Mouse (Mus musculus) erythroblast, adult 5-6 weeks (primary cell): ENCODE results near the gene Gm13090. TPM values are rescaled to one million over a fixed set of nuclear protein-coding genes. Genes with fewer than 3 reads are reported as not detected.

Source experiments
- ATAC-seq: replicated peaks from 2 replicates; pipeline ENCODE4 v1.8.0; 2016; ENCODE audit warnings: moderate number of reproducible peaks, mild to moderate bottlenecking, moderate TSS enrichment, inconsistent platforms; ENCODE audit not compliant: poor library complexity, low FRiP score, severe bottlenecking
- total RNA-seq, 2 experiments: library from RNA; stranded (forward) in 1 of 2; stranded (reverse) in 1 of 2; fragments of 150-400 nt in 1 of 2; fragments of 200-764, 138-1000 nt in 1 of 2; gene quantifications; 2 replicates each; pipeline versions ENCODE4 v1.2.3 to v1.2.4; 2015 to 2017; ENCODE audit warnings: low replicate concordance in 2 of 2

Gene Gm13090
- total RNA-seq, 2 experiments from 2014 or later, result not detected

DNA sequence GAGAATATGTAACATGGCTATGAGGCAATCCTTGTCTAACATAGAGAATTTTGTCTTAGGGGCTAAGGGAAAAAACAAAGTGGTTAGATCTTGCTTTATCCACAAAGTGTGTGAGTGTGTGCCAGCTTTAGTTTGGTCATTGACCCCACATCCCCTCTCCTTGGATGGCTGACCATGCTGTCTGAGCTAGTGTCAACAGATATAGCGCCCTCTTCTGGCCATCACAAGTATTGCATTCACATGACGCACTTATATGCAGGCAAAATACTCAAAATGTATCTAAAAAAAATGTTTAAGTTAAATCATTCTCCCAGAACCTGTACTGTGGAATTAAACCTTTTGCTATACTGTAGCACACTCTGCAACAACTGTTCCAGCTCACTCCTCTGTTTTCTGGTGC, 5.8 kb downstream of the Gm13090 start:
- peak; percentile 62; the same call in 1 of the 2 replicates for ATAC-seq

DNA sequence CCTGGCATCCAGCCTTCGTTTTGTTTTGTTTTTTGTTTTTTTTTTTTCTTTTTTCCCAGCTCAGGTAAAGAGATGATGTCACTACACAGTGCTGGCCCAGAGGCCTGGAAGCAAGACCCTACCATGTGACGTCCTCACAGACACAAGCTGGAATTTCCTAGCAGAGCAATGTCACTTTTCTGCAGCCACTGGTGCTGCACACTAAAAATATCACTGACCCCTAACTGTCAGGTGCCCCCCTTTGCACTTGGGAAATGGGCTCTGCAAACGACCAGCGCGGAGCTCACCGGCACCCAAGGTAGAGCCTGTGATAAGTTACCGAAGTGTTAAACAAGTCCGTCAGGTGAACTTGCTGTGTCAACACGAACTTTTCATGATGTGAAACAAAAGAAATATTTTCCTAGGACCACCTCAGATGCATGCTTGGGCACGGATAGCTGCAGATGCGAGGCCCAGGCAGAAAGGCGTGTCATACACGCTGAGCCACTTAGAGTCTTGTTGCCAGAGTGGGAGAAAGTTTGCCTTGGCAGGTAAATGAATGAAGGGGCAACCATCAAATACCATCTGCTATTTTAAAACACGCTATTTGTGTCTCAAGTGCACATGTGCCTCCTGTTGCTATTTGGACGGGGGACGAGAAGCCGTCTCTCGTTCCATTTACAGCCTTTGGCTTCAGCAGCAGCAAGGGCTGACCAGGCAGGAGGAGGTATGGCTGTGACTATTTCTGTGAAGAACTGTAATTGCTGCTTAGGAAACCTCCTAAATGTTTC, 7.1 kb downstream of the Gm13090 start:
- ATAC-seq, result no peak

DNA sequence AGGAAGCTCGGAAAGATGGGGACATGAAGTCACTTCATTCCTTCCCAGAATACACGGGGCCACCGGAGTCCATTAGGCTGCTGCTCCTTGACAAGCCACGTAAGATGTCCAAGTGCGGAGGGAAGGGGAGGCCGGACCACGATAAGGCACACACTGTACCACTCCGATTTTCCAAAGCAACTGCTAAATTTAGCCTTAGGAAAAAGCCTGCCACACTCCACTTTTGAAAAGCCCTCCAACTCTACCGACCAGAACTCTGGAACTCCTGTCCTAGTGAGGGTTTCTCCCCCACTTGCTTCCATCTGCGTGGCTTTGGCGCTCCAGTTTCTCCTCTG, 7.7 kb downstream of the Gm13090 start:
- no peak for ATAC-seq

DNA sequence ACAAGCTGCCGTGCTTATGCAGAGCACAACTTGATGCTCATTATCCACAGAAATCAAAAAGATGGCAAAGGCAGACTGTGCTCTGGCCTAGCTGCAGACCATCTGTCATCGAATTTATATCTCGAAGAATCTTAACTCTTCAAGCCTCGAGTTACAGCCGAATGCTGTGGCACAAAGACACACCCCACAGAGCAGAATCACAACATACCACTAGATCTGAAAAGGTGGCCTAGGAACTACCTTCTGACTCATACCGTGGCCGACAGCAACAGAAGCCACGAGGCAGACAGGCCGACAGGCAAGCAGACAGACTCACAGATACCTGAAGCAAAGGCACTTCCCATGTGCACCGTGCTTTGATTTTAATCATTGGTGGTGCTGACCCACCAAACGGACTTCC, 14.3 kb downstream of the Gm13090 start:
- ATAC-seq, result no peak

DNA sequence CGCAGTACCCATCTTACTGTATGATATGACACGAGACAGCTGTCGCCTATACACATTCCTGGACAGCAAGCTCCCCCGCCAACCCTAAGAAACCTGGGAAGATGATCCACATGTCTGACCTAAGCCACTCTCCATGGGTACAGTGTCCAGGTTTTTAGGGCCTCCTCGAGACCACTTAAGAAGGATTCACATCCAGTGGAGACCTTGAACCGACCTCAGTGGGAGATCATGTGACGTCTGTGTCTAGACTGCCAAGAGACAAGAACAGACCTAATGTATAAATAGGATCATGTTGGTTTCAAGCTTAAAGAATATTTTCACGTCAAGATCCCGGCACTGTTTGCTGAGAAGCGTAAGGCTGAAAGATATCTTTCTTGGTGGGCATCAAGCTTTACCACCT, 14.8 kb downstream of the Gm13090 start:
- ATAC-seq, result no peak

DNA sequence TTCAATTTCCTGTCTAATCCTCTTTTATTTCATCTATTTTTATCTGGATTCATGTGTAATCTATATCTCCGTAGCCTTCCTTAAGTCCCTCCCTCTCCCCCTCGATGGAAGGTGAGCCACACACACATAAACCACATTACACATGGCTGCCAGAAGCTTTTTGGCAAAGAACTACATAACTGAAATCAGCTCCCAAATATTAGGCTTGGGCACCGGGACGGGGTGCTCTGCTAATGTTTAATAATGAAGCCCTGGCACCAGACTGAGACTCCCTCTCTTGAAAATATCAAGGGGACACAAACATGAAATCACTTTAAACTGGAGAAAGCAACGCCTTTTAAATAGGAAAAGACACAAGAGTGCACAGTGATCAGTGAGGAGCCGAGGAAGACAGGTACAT, 16.5 kb downstream of the Gm13090 start:
- ATAC-seq, result no peak

DNA sequence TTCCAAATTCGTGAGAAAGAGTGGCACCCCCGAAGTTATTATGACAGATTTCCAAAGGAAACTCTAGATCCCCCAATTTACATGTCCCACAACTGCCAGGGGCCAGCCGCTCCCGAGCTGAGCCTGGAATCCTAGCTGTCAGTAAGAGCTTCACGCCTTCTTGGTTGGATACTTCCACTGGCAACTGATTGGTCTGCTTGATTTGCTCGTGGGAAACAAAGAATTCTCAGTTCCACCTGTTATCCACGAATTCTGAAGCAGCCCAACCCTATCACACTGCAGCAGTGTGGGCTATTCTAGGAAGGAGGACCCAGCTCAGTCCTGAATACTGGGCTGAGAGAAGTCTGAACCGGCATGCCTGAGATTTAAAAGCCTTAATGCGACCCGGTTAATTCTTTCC, 17.1 kb downstream of the Gm13090 start:
- ATAC-seq, result no peak

DNA sequence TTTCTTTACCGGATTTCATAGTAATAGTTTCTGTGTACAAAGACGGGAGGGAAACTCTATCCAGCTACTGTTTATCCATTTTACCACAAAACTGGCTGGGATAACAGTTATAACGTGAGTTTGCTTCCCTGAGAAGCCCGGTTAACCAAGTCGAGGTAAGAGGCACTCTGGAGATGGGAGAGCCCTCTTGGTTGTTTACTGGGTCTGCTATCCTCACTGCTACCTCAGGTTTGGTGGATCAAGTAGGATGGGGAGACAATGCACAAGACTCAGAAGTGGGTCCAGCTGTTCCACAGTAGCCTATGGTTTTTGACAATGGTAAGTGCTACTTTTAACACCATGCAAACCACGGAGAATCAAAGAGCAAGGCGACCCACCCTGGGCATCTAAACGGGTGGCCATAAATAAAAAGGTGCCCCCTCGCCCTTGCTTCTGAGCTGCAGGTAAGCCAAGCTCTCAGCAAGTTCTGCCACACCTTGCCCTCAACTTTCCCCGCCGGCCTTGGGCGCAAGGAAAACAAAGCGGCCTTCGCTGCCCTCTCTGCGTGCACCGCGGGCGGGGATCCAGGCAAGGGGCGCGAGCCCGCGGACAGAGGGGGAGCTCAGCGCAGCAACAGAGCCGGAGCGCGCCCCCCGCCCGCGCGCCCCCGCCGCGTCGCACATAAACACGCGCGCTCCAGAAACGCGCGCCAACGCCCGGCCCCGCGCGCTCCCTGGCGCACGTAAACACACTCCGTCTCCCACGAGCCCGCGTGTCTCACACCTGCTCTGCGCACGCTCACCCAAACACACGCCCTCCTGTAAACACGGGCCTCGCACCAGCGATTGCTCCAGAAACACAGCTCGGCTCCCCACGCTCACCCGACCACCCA, 18.0 kb downstream of the Gm13090 start:
- no peak for ATAC-seq

DNA sequence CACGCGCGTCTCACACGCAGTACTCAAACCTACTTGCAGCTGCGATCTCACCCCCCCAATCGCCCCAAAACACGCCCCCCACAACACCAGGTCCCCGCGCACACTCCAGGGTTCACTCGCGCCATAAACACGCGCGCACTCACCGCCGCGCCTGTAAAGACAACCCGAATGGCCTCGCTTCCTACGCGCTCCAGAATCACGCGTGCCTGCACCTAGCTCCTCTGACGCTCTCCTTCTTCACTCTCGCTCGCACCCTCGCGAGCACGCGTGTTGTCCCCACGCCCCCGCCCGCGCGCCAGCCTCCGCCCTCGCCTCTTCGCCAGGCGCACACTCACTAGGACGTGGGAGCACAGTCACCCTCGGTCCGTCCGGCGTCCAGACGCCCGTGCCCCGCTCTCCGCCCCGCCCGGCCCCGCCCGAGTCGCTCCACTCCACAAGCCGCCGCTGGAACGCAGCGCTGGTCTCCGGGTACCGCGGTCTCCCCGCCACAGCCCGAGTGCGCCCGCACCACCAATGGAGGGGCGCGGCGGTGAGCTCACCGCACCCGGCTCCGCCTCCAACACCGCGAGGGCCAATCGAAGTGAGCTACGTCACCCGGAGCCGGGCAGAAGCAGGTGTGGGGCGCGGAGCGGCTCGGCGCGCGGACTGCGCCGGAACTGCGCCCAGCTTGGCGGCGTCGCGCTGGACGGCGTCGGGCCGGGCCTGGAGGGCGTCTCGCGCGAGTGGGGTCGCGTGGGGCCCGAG, 18.8 kb downstream of the Gm13090 start:
- ATAC-seq, result no peak

DNA sequence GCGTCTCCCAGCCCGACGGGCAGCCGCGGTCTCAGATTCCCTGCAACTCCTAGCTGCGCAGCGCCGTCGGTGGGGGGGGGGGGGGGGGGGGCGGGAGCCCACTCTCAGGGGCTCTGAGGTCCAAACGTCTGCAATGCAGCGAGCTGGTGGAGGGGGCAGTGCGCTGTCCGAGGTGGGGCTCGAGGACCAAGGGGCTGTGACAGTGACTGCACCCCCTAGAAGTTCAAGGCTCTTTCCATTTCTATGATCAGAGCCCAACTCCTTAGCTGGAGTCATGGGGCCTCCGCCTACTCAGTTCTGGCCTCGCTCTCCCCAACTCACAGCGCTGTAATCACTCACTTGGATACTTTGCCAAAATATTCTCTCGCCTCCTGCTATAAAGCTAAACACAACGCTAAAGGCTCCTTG, 19.5 kb downstream of the Gm13090 start:
- ATAC-seq, result no peak

DNA sequence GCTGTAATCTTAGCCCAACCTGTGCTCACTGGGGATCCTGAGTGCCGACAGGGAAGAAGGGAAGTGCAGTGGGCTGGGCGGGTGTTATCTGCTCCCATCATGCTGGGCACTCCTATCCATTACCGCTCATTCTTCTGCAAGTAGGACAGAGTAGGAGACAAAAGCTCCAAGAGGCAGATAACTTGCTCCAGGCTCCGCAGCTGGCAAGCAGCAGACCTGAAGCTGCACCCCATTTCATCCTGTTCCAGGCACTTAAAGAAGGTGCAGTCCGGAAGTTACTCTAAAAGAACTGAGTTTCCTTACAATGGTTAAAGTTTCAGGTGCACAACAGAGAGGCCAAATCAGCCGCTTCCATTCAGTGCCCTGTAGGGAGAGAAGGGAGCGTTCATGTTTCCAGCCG, 21.9 kb downstream of the Gm13090 start:
- no peak for ATAC-seq

DNA sequence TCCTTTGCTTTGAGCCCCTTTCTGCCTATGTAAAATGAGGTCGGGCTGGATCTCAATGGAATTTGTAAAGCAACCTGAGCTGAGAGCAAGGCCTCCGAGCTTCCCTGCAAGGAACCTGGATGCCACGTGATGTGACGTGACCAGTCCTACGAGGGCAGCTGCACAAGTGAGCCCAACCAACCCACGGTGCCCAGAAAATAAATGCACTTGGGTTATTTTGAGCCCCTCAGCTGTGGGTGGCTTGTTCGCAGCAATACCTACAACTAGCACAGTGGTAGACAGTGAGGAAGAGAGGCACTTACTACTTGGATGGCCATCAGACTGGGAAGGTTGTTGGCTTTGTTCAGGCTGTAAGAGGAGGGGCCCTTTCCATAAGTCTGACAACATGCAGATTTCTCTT, 25.2 kb downstream of the Gm13090 start:
- no peak for ATAC-seq

DNA sequence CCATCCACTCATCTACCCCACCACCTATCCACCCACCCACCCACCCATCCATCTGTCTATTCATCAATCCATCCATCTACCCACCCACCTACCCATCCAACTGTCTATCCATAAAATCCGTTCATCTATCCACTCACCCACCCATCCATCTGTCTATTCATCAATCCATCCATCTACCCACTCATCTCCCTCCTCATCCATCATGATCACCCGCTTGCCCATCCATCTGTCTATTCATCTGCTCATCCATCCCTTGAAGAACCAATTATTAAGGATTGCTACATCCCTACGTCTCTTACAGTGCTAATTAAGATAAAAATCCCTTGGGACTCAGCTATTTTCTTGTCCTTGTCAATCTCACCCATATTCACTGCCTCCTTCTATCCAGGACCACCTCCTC, 29.5 kb downstream of the Gm13090 start:
- ATAC-seq, result no peak

DNA sequence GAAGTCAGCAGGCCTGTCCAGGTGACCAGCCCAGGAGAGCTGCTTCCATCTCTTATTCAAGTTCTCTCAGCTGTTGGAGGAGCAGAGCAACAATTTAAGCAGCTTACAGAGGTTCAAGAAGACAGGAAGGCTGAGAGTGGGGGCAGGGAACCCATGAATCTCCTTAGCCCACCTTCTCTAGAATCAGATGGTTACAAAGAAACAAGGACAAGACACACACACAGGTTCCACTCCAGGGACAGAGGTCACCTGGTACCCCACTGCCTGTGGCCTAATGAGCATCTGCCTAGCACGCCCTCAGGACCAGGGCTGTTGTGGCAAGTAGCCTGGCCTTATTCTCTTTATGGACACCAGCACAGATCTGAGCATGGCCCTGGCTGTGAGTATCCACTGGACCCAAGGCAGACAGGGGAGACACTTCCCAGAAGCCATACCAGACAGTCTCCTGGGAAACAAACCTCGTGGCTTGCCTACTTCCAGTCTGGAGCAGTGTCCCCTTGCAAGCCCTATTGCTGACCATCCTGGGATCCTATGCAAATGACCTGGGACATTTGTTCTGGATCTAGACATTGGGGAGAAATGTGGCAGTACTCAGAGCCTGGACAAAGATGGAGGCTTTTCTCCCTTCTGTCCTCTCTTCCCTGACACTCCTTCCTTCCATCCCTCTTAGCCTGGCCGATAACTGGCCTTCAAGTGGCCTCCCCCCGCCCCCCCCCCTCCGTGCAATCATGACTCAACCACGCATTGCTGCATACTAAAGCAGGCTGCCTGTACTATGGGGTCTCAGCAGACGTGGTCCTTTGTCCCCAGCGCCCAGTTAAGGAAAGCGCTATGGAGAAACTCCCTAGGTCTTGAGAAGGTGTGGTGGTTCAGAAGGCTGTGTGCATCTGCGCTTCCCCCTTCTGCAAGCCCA, 38.5 kb downstream of the Gm13090 start:
- ATAC-seq, result no peak

DNA sequence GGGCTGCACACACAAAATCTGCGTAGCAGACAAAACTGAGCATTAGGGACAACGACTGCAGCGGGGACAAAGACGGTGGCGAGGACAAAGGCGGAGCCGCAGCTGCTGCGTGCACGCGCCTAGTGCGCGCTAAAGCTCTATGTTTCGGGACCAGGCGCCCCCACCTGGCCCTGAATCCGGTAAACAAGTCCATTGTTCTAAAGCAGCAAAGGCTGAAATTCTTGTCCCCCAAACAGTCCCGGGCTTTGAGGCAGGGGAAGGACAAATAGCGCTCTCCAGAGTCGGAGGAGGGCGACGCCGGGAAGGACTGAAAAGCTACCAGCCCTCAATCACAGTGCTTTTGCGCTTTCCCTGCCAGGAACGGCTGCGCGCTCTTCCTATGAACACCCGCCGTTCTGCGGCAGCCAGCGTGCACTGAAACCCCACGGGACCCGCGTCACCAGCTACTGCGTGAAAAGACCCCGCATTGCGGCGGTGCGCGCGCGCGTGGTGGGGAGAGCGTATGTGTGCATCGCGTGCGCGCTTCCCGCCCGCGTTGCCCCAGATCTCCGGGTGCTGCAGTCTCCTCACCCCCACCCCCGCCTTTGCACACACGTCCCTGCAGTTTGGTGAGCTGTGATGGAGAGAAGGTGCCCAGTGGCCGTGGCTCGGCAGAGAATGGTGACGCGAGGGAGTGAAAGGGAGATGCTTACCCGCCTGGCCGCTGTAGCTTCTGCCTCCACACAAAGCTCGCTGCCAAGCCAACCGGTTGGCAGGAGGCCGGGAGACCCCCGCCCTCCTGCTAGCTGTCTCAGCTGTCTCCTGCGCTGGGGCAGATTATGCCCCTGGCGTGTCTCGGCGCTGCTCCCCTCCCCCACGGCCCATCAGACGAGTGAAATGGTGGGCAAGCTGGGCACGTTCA, 39.5 kb downstream of the Gm13090 start:
- no peak for ATAC-seq

DNA sequence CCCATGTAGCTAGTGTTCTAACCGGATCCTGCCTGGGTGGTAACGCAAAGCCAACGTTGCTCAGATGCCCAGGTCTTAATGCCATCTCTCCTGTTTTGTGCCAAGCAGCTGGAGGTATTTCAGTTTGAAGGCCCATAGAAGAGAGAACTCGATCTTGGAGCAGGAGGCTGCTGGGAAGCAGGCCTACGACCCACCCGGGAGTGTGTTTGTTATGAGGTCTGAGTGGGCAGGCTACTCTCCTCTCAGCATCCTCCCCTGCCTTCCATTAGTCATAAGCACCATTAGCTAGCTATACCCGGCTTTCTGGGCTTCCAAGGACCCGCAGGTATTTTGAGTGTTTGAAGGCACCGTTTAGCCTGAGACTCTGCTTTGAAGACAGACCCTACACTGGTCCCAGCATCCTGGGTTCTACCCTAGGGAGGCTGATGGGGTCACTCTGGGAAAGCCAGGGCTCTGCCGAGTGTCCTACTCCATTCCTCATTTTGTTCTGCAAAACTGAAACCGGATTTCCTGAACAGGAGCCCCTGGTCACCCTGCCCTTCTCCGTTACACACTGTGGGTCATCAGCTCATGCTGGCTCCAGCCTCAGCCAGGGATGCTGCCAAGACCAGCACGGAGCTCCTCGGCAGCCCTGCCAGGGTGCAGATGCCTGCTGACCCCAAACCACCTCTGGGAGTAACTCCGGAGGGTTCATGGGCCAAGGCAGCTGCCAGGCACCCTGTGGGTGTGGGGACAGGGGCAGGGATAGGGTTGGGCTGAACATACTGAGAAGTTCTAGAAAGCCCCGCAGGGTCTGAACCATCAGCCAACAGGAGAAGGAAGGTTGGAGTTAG, 40.6 kb downstream of the Gm13090 start:
- no peak for ATAC-seq

DNA sequence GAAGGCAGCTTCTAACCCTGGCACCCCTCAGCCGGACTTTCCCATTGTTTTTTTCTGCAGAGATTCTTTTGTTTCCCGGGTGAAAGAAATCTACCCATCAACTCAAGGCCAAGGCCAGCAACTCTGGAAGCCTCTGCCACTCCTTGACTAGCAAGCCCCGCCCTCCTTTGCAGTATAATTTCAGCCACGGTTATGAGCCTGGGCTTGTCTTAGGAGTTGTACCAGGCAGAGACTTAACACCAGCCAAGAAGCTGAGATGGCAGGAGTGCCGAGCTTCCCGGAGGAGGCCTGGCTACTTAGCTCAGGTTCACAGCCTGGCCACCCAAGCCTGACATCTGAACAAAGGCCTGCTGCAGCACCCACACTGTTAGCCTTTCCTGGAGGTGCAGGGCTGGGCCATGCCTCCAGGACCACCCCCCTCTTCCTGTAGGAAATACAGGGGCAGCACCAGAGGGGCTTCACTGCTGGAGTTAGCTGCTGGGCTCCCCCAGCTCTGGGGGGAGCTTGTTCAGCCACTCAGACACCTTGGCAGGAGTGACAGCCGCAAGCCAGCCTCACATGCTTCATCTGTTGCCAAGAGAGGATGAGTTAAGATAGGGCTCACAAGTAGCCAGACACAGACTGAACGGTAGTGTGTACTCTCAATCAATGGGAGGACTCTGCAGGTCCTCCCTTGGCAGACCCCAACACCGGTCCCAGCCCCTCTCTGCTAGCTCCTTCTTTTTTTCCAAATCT, 41.6 kb downstream of the Gm13090 start:
- ATAC-seq, result no peak
